Mouse (Mus musculus) spleen, adult 12 weeks (tissue): ENCODE data around the gene Gm10718.
"Not testable (repeated sequence)": the region's sequence is repeated elsewhere in the genome, so short reads cannot be mapped to it uniquely, and the experiment has no call there.

Experiments
- DNase-seq: peaks from one replicate; pipeline ENCODE4 v3.0.0; 2022; ENCODE audit warnings: low spot score

Gene Gm10718

DNA sequence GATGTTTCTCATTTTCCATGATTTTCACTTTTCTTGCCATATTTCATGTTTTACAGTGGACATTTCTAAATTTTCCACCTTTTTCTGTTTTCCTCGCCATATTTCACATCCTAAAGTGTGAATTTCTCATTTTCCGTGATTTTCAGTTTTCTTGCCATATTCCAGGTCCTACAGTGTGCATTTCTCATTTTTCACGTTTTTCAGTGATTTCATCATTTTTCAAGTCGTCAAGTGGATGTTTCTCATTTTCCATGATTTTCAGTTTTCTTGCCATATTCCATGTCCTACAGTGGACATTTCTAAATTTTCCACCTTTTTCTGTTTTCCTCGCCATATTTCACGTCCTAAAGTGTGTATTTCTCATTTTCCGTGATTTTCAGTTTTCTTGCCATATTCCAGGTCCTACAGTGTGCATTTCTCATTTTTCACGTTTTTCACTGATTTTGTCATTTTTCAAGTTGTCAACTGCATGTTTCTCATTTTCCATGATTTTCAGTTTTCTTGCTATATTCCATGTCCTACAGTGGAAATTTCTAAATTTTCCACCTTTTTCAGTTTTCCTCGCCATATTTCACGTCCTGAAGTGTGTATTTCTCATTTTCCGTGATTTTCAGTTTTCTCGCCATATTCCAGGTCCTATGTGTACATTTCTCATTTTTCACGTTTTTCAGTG lies at the start of gene Gm10718:
TSS of gene Gm10718 (plus strand) at position 236 of the 673 bp plus-strand sequence.
- DNase-seq = peak; percentile 88

DNA sequence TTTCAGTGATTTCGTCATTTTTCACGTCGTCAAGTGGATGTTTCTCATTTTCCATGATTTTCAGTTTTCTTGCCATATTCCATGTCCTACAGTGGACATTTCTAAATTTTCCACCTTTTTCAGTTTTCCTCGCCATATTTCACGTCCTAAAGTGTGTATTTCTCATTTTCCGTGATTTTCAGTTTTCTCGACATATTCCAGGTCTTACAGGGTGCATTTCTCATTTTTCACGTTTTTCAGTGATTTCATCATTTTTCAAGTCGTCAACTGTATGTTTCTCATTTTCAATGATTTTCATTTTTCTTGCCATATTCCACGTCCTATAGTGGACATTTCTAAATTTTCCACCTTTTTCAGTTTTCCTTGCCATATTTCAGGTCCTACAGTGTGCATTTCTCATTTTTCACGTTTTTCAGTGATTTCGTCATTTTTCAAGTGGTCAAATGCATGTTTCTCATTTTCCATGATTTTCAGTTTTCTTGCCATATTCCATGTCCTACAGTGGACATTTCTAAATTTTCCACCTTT lies 22.8 kb upstream of the Gm10718 start, which contains the start of gene Gm10722:
TSS of gene Gm10722 (plus strand) at position 478 of the 528 bp plus-strand sequence.
- DNase-seq = peak; percentile 59

DNA sequence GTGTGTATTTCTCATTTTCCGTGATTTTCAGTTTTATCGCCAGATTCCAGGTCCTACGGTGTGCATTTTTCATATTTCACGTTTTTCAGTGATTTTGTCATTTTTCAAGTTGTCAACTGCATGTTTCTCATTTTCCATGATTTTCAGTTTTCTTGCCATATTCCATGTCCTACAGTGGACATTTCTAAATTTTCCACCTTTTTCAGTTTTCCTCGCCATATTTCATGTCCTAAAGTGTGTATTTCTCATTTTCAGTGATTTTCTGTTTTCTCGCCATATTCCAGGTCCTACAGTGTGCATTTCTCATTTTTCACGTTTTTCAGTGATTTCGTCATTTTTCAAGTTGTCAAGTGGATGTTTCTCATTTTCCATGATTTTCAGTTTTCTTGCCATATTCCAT lies 22.3 kb upstream of the Gm10718 start:
- DNase-seq = peak; percentile 72

DNA sequence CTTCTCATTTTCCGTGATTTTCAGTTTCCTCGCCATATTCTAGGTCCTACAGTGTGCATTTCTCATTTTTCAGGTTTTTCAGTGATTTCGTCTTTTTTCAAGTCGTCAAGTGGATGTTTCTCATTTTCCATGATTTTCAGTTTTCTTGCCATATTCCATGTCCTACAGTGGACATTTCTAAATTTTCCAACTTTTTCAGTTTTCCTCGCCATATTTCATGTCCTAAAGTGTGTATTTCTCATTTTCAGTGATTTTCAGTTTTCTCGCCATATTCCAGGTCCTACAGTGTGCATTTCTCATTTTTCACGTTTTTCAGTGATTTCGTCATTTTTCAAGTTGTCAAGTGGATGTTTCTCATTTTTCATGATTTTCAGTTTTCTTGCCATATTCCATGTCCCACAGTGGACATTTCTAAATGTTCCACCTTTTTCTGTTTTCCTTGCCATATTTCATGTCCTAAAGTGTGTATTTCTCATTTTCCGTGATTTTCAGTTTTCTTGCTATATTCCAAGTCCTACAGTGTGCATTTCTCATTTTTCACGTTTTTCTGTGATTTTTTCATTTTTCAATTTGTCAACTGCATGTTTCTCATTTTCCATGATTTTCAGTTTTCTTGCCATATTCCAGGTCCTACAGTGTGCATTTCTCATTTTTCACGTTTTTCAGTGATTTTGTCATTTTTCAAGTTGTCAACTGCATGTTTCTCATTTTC lies 21.2 kb upstream of the Gm10718 start:
- DNase-seq = peak; percentile 100

DNA sequence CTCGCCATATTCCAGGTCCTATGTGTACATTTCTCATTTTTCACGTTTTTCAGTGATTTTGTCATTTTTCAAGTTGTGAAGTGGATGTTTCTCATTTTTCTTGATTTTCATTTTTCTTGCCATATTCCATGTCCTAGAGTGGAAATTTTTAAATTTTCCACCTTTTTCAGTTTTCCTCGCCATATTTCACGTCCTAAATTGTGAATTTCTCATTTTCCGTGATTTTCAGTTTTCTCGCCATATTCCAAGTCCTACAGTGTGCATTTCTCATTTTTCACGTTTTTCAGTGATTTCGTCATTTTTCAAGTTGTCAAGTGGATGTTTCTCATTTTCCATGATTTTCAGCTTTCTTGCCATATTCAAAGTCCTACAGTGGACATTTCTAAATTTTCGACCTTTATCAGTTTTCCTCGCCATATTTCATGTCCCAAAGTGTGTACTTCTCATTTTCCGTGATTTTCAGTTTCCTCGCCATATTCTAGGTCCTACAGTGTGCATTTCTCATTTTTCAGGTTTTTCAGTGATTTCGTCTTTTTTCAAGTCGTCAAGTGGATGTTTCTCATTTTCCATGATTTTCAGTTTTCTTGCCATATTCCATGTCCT lies 20.5 kb upstream of the Gm10718 start, which contains the start of gene Gm11168:
TSS of gene Gm11168 (plus strand) at position 553 of the 603 bp plus-strand sequence.
- not testable (repeated sequence) for DNase-seq

DNA sequence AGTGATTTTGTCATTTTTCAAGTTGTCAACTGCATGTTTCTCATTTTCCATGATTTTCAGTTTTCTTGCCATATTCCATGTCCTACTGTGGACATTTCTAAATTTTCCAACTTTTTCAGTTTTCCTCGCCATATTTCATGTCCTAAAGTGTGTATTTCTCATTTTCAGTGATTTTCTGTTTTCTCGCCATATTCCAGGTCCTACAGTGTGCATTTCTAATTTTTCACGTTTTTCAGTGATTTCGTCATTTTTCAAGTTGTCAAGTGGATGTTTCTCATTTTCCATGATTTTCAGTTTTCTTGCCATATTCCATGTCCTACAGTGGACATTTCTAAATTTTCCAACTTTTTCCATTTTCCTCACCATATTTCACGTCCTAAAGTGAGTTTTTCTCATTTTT lies 17.2 kb upstream of the Gm10718 start:
- not testable (repeated sequence) for DNase-seq

DNA sequence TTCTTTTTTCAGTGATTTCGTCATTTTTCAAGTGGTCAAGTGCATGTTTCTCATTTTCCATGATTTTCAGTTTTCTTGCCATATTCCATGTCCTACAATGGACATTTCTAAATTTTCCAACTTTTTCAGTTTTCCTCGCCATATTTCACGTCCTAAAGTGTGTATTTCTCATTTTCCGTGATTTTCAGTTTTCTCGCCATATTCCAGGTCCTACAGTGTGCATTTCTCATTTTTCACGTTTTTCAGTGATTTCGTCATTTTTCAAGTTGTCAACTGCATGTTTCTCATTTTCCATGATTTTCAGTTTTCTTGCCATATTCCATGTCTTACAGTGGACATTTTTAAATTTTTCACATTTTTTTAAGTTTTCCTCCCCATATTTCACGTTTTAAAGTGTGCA lies 16.7 kb upstream of the Gm10718 start:
- DNase-seq = peak; percentile 100

DNA sequence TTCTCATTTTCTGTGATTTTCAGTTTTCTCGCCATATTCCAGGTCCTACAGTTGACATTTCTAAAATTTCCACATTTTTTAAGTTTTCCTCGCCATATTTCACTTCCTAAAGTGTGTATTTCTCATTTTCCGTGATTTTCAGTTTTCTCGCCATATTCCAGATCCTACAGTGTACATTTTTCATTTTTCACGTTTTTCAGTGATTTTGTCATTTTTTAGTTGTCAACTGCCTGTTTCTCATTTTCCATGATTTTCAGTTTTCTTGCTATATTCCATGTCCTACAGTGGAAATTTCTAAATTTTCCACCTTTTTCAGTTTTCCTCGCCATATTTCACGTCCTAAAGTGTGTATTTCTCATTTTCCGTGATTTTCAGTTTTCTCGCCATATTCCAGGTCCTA lies 16.1 kb upstream of the Gm10718 start:
- not testable (repeated sequence) for DNase-seq

DNA sequence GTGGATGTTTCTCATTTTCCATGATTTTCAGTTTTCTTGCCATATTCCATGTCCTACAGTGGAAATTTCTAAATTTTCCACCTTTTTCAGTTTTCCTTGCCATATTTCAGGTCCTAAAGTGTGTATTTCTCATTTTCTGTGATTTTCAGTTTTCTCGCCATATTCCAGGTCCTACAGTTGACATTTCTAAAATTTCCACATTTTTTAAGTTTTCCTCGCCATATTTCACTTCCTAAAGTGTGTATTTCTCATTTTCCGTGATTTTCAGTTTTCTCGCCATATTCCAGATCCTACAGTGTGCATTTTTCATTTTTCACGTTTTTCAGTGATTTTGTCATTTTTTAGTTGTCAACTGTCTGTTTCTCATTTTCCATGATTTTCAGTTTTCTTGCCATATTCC lies 14.0 kb upstream of the Gm10718 start:
- DNase-seq = not testable (repeated sequence)

DNA sequence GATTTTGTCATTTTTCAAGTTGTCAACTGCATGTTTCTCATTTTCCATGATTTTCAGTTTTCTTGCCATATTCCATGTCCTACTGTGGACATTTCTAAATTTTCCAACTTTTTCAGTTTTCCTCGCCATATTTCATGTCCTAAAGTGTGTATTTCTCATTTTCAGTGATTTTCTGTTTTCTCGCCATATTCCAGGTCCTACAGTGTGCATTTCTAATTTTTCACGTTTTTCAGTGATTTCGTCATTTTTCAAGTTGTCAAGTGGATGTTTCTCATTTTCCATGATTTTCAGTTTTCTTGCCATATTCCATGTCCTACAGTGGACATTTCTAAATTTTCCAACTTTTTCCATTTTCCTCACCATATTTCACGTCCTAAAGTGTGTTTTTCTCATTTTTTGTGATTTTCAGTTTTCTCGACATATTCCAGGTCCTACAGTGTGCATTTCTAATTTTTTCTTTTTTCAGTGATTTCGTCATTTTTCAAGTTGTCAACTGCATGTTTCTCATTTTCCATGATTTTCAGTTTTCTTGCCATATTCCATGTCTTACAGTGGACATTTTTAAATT lies 11.2 kb upstream of the Gm10718 start:
- not testable (repeated sequence) for DNase-seq

DNA sequence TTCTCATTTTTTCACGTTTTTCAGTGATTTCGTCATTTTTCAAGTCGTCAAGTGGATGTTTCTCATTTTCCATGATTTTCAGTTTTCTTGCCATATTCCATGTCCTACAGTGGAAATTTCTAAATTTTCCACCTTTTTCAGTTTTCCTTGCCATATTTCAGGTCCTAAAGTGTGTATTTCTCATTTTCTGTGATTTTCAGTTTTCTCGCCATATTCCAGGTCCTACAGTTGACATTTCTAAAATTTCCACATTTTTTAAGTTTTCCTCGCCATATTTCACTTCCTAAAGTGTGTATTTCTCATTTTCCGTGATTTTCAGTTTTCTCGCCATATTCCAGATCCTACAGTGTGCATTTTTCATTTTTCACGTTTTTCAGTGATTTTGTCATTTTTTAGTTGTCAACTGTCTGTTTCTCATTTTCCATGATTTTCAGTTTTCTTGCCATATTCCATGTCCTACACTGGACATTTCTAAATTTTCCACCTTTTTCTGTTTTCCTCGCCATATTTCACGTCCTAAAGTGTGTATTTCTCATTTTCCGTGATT lies 10.5 kb upstream of the Gm10718 start, which contains the start of gene Gm10721:
TSS of gene Gm10721 (plus strand) at position 408 of the 547 bp plus-strand sequence.
- DNase-seq = not testable (repeated sequence)

DNA sequence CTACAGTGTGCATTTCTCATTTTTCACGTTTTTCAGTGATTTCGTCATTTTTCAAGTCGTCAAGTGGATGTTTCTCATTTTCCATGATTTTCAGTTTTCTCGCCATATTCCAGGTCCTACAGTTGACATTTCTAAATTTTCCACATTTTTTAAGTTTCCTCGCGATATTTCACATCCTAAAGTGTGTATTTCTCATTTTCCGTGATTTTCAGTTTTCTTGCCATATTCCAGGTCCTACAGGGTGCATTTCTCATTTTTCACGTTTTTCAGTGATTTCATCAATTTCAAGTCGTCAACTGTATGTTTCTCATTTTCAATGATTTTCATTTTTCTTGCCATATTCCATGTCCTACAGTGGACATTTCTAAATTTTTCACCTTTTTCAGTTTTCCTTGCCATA lies 8.0 kb upstream of the Gm10718 start, which contains the start of gene Gm10720:
TSS of gene Gm10720 (plus strand) at position 301 of the 400 bp plus-strand sequence.
- DNase-seq = not testable (repeated sequence)

DNA sequence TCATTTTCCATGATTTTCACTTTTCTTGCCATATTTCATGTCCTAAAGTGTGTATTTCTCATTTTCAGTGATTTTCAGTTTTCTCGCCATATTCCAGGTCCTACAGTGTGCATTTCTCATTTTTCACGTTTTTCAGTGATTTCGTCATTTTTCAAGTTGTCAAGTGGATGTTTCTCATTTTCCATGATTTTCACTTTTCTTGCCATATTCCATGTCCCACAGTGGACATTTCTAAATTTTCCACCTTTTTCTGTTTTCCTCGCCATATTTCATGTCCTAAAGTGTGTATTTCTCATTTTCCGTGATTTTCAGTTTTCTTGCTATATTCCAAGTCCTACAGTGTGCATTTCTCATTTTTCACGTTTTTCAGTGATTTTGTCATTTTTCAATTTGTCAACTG lies 7.5 kb upstream of the Gm10718 start:
- peak; percentile 41 for DNase-seq

DNA sequence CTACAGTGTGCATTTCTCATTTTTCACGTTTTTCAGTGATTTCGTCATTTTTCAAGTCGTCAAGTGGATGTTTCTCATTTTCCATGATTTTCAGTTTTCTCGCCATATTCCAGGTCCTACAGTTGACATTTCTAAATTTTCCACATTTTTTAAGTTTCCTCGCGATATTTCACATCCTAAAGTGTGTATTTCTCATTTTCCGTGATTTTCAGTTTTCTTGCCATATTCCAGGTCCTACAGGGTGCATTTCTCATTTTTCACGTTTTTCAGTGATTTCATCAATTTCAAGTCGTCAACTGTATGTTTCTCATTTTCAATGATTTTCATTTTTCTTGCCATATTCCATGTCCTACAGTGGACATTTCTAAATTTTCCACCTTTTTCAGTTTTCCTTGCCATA lies 6.2 kb upstream of the Gm10718 start, which contains the start of gene Gm10719:
TSS of gene Gm10719 (plus strand) at position 301 of the 400 bp plus-strand sequence.
- not testable (repeated sequence) for DNase-seq

DNA sequence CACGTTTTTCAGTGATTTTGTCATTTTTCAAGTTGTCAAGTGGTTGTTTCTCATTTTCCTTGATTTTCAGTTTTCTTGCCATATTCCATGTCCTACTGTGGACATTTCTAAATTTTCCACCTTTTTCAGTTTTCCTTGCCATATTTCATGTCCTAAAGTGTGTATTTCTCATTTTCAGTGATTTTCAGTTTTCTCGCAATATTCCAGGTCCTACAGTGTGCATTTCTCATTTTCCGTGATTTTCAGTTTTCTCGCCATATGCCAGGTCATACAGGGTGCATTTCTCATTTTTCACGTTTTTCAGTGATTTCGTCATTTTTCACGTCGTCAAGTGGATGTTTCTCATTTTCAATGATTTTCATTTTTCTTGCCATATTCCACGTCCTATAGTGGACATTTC lies 4.4 kb upstream of the Gm10718 start:
- peak; percentile 99 for DNase-seq

DNA sequence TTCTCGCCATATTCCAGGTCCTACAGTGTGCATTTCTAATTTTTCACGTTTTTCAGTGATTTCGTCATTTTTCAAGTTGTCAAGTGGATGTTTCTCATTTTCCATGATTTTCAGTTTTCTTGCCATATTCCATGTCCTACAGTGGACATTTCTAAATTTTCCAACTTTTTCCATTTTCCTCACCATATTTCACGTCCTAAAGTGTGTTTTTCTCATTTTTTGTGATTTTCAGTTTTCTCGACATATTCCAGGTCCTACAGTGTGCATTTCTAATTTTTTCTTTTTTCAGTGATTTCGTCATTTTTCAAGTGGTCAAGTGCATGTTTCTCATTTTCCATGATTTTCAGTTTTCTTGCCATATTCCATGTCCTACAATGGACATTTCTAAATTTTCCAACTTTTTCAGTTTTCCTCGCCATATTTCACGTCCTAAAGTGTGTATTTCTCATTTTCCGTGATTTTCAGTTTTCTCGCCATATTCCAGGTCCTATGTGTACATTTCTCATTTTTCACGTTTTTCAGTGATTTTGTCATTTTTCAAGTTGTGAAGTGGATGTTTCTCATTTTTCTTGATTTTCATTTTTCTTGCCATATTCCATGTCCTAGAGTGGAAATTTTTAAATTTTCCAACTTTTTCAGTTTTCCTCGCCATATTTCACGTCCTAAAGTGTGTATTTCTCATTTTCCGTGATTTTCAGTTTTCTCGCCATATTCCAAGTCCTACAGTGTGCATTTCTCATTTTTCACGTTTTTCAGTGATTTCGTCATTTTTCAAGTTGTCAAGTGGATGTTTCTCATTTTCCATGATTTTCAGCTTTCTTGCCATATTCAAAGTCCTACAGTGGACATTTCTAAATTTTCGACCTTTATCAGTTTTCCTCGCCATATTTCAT lies 3.3 kb upstream of the Gm10718 start:
- peak; percentile 89 for DNase-seq

DNA sequence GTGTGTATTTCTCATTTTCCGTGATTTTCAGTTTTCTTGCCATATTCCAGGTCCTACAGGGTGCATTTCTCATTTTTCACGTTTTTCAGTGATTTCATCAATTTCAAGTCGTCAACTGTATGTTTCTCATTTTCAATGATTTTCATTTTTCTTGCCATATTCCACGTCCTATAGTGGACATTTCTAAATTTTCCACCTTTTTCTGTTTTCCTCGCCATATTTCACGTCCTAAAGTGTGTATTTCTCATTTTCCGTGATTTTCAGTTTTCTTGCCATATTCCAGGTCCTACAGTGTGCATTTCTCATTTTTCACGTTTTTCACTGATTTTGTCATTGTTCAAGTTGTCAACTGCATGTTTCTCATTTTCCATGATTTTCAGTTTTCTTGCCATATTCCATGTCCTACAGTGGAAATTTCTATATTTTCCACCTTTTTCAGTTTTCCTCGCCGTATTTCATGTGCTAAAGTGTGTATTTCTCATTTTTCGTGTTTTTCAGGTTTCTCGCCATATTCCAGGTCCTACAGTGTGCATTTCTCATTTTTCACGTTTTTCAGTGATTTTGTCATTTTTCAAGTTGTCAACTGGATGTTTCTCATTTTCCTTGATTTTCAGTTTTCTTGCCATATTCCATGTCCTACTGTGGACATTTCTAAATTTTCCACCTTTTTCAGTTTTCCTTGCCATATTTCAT lies 885 bp upstream of the Gm10718 start:
- peak; percentile 95 for DNase-seq

DNA sequence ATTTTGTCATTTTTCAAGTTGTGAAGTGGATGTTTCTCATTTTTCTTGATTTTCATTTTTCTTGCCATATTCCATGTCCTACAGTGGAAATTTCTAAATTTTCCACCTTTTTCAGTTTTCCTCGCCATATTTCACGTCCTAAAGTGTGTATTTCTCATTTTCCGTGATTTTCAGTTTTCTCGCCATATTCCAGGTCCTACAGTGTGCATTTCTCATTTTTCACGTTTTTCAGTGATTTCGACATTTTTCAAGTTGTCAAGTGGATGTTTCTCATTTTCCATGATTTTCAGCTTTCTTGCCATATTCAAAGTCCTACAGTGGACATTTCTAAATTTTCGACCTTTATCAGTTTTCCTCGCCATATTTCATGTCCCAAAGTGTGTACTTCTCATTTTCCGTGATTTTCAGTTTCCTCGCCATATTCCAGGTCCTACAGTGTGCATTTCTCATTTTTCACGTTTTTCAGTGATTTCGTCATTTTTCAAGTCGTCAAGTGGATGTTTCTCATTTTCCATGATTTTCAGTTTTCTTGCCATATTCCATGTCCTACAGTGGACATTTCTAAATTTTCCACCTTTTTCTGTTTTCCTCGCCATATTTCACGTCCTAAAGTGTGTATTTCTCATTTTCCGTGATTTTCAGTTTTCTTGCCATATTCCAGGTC lies 770 bp downstream of the Gm10718 start:
- DNase-seq = peak; percentile 100

DNA sequence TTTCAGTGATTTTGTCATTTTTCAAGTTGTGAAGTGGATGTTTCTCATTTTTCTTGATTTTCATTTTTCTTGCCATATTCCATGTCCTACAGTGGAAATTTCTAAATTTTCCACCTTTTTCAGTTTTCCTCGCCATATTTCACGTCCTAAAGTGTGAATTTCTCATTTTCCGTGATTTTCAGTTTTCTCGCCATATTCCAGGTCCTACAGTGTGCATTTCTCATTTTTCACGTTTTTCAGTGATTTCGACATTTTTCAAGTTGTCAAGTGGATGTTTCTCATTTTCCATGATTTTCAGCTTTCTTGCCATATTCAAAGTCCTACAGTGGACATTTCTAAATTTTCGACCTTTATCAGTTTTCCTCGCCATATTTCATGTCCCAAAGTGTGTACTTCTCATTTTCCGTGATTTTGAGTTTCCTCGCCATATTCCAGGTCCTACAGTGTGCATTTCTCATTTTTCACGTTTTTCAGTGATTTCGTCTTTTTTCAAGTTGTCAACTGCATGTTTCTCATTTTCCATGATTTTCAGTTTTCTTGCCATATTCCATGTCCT lies 1.6 kb downstream of the Gm10718 start, which contains the start of gene Gm10717:
TSS of gene Gm10717 (plus strand) at position 506 of the 556 bp plus-strand sequence.
- DNase-seq = peak; percentile 78
